Mouse (Mus musculus): ENCODE data around the gene Arid3a. TPM values are rescaled to one million over a fixed set of nuclear protein-coding genes. Genes with fewer than 3 reads are reported as not detected.

The Arid3a gene
- total and polyA plus RNA-seq, 3 experiments = 48.4 to 114 (median 94.4) TPM

DNA sequence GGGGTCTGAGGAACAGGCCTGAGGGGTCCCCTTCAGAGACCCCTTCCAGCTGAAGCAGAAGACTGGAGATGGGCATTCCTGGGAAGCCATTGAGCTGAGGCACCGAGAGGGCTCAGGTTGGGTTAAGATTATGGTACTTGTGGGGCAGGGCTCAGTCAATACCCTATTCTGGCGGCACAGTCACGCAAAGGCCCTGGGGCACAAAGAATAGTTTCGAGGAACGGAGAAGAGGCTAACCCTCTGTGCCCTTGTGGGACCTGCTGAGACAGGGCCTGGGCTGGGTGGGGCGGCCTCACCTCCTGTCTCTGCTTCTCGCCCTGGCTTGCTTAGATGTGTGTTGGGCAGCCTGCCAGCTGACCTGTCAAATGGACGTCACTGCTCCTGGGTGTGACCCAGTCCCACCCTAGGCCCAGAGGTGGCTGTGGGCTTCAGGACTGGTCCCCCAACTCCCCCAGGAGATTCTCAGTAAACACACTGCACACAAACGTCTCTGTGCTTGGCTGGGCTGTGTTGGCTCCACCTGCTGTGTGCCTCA is 6.4 kb downstream of the Arid3a start:
- Histone ChIP-seq H3K27ac (ENCODE audit: insufficient read depth, low read depth) (peak overlapping the region; percentile 76), H3K4me1 (ENCODE audit: control insufficient read depth in 1 of 2, insufficient read depth in 2 of 2) (peaks cover 53 to 89% of the 10 kb centered on the region in 2 experiments), H3K4me2 (ENCODE audit: insufficient read depth, low read depth, poor library complexity, severe bottlenecking) (peak overlapping the region; percentile 78), H3K9me3 (replicated peaks; ENCODE audit: low read length) (no peaks in the 10 kb centered on the region), H3K27me3 (replicated peaks) (no peaks in the 10 kb centered on the region), H3K79me2 (replicated peaks; ENCODE audit: control insufficient read depth, extremely low read depth, insufficient read depth, poor library complexity, severe bottlenecking) (peaks cover 100% of the 10 kb centered on the region), H3K4me3 (replicated peaks in 1 of 3; ENCODE audit: low read depth in 2 of 3, low read length in 2 of 3, poor library complexity in 1 of 3) (peak overlapping the region; percentile 18 to 96 (median 72)), H3K36me3 (replicated peaks in 1 of 2; ENCODE audit: control insufficient read depth in 1 of 2, insufficient read depth in 1 of 2, low read length in 1 of 2) (peaks cover 68 to 85% of the 10 kb centered on the region in 2 experiments), H3K9ac (ENCODE audit: insufficient read depth, low read depth) (peak overlapping the region; percentile 22)
- no peak for DNase-seq (ENCODE audit: extremely low read depth)
- TF ChIP-seq UBTF (IDR thresholded peaks at IDR 0.05; ENCODE audit: low read depth, low read length) = 0 out of 2 replicates have a peak, but pooled peaks have one; percentile 27
- TF ChIP-seq MXI1 (IDR thresholded peaks at IDR 0.05; ENCODE audit: low read depth, low read length) = no peak
- in situ Hi-C loops (cut with MboI; ENCODE audit: low pct_ligation_motif_present, low pct_unique_long_range_greater_than_20kb, low sequenced_read_pairs) = no loop called here
- dilution Hi-C loops (cut with MboI; ENCODE audit: extremely low pct_ligation_motif_present, extremely low pct_unique_long_range_greater_than_20kb, low sequenced_read_pairs) = no loop called here

DNA sequence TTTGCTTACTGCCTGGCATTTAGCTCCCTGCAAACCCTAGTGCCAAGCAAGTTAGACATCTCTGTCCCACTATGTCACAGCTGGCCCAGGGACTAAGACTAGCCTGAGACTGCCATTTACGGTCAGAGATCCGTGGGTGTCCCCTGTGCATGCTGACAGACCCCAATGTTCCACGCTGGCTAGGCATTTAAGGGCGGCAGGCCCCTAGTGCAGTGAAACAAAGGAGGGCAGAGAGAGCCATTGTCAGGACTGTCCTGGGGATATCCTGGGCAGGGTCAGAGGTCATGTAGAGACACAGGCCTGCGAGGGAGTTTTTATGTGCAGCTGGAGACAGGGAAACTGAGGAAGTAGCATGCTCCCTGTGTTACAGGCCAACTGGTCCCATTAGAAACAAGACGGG is 7.0 kb downstream of the Arid3a start:
- Histone ChIP-seq H3K4me2 (ENCODE audit: insufficient read depth, low read depth, poor library complexity, severe bottlenecking) (peak overlapping the region; percentile 78; the same call in 1 of the 2 replicates), H3K27me3 (replicated peaks) (no peaks in the 10 kb centered on the region), H3K36me3 (replicated peaks in 1 of 2; ENCODE audit: control insufficient read depth in 1 of 2, insufficient read depth in 1 of 2, low read length in 1 of 2) (peaks cover 70 to 90% of the 10 kb centered on the region in 2 experiments), H3K9me3 (replicated peaks; ENCODE audit: low read length) (no peaks in the 10 kb centered on the region), H3K4me1 (ENCODE audit: control insufficient read depth in 1 of 2, insufficient read depth in 2 of 2) (peaks cover 59 to 95% of the 10 kb centered on the region in 2 experiments), H3K9ac (ENCODE audit: insufficient read depth, low read depth) (peak overlapping the region; percentile 22; the same call in 1 of the 2 replicates), H3K79me2 (replicated peaks; ENCODE audit: control insufficient read depth, extremely low read depth, insufficient read depth, poor library complexity, severe bottlenecking) (peaks cover 100% of the 10 kb centered on the region), H3K4me3 (replicated peaks in 1 of 3; ENCODE audit: low read depth in 2 of 3, low read length in 2 of 3, poor library complexity in 1 of 3) (peak overlapping the region; percentile 7 to 72 (median 16)), H3K27ac (ENCODE audit: insufficient read depth, low read depth) (peak overlapping the region; percentile 76)
- dilution Hi-C loops (cut with MboI; ENCODE audit: extremely low pct_ligation_motif_present, extremely low pct_unique_long_range_greater_than_20kb, low sequenced_read_pairs) (no loop called here), in situ Hi-C loops (cut with MboI; ENCODE audit: low pct_ligation_motif_present, low pct_unique_long_range_greater_than_20kb, low sequenced_read_pairs) (no loop called here)
- DNase-seq (ENCODE audit: extremely low read depth) = no peak
- TF ChIP-seq BHLHE40 (IDR thresholded peaks at IDR 0.05; ENCODE audit: low read depth, low read length) (no peak), CHD2 (IDR thresholded peaks at IDR 0.05; ENCODE audit: low read length) (no peak), HCFC1 (IDR thresholded peaks at IDR 0.05; ENCODE audit: low read depth, low read length) (no peak), RCOR1 (conservative IDR thresholded peaks at IDR 0.05; ENCODE audit: low read depth, low read length) (no peak), MAZ (IDR thresholded peaks at IDR 0.05; ENCODE audit: low read depth, low read length) (no peak), ZKSCAN1 (IDR thresholded peaks at IDR 0.05; ENCODE audit: borderline replicate concordance, low read depth, low read length) (no peak), SIN3A (IDR thresholded peaks at IDR 0.05; ENCODE audit: low read length) (0 out of 2 replicates have a peak, but pooled peaks have one; percentile 40)

DNA sequence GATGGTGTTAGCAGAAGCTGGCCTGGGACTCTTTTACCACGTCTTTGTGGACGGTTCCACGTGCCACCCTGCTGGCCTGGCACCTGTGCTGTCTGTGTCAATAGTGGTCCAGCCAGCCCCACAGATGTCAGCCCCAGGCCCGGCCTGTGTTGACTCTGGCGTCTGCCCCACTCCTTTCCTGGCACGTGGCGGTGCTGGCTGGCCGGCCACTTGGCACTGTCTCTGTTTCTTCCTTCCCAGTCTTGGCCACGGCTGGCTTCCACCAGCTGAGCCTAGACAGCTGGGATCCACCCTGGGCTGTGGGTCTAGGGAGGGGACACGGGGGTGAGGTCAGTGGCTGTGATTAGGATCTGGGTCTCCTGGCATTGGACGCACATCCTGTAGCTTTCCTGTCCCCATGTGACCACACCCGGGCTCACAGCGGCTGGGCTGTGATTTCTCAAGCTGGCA is 7.5 kb downstream of the Arid3a start:
- H3K27ac ChIP-seq (ENCODE audit: insufficient read depth, low read depth) = peak overlapping the region; percentile 76
- peaks cover 100% of the 10 kb centered on the region for H3K79me2 ChIP-seq (replicated peaks; ENCODE audit: control insufficient read depth, extremely low read depth, insufficient read depth, poor library complexity, severe bottlenecking)
- H3K36me3 ChIP-seq (replicated peaks in 1 of 2; ENCODE audit: control insufficient read depth in 1 of 2, insufficient read depth in 1 of 2, low read length in 1 of 2) = peaks cover 70 to 94% of the 10 kb centered on the region in 2 experiments
- TF ChIP-seq TCF12 (IDR thresholded peaks at IDR 0.05; ENCODE audit: low read depth, low read length) = 0 out of 2 replicates have a peak, but pooled peaks have one; percentile 20
- TF ChIP-seq MAX (IDR thresholded peaks at IDR 0.05; ENCODE audit: low read length) = peak; percentile 51; the same call in 1 of the 2 replicates
- TF ChIP-seq SIN3A (IDR thresholded peaks at IDR 0.05; ENCODE audit: low read length) = peak; percentile 19; the same call in 1 of the 2 replicates
- TF ChIP-seq MYC (IDR thresholded peaks at IDR 0.05; ENCODE audit: low read depth, low read length) = peak; percentile 64; the same call in 1 of the 2 replicates
- TF ChIP-seq ZMIZ1 (IDR thresholded peaks at IDR 0.05; ENCODE audit: low read depth, low read length) = 0 out of 2 replicates have a peak, but pooled peaks have one; percentile 40
- no peak for TF ChIP-seq NELFE (IDR thresholded peaks at IDR 0.05; ENCODE audit: low read depth, low read length)
- TF ChIP-seq CTCF (conservative IDR thresholded peaks at IDR 0.05 in 1 of 2, IDR thresholded peaks at IDR 0.05 in 1 of 2; ENCODE audit: low read depth in 2 of 2, low read length in 2 of 2) = no peak
- peak; percentile 75; the same call in 1 of the 2 replicates for TF ChIP-seq MXI1 (IDR thresholded peaks at IDR 0.05; ENCODE audit: low read depth, low read length)
- TF ChIP-seq POLR2A (IDR thresholded peaks at IDR 0.05; ENCODE audit: low read depth, low read length) = 0 out of 2 replicates have a peak, but pooled peaks have one; percentile 35
- TF ChIP-seq BHLHE40 (IDR thresholded peaks at IDR 0.05; ENCODE audit: low read depth, low read length) = peak; percentile 47; the same call in 1 of the 2 replicates
- no peak for TF ChIP-seq NRF1 (IDR thresholded peaks at IDR 0.05; ENCODE audit: low read depth, low read length)
- peaks cover 63 to 98% of the 10 kb centered on the region in 2 experiments for H3K4me1 ChIP-seq (ENCODE audit: control insufficient read depth in 1 of 2, insufficient read depth in 2 of 2)
- peak overlapping the region; percentile 78 for H3K4me2 ChIP-seq (ENCODE audit: insufficient read depth, low read depth, poor library complexity, severe bottlenecking)
- DNase-seq (ENCODE audit: extremely low read depth) = no peak
- dilution Hi-C loops (cut with MboI; ENCODE audit: extremely low pct_ligation_motif_present, extremely low pct_unique_long_range_greater_than_20kb, low sequenced_read_pairs) = no loop called here
- no peaks in the 10 kb centered on the region for H3K9me3 ChIP-seq (replicated peaks; ENCODE audit: low read length)
- 0 out of 2 replicates have a peak overlapping the region, but pooled peaks have one; percentile 2 for H3K9ac ChIP-seq (ENCODE audit: insufficient read depth, low read depth)
- in situ Hi-C loops (cut with MboI; ENCODE audit: low pct_ligation_motif_present, low pct_unique_long_range_greater_than_20kb, low sequenced_read_pairs) = no loop called here
- no peaks in the 10 kb centered on the region for H3K27me3 ChIP-seq (replicated peaks)
- peak overlapping the region in 2 of 3 experiments; percentile 10 to 72 for H3K4me3 ChIP-seq (replicated peaks in 1 of 3; ENCODE audit: low read depth in 2 of 3, low read length in 2 of 3, poor library complexity in 1 of 3)
